Mouse (Mus musculus): ENCODE data around the gene Apoe.

DNA sequence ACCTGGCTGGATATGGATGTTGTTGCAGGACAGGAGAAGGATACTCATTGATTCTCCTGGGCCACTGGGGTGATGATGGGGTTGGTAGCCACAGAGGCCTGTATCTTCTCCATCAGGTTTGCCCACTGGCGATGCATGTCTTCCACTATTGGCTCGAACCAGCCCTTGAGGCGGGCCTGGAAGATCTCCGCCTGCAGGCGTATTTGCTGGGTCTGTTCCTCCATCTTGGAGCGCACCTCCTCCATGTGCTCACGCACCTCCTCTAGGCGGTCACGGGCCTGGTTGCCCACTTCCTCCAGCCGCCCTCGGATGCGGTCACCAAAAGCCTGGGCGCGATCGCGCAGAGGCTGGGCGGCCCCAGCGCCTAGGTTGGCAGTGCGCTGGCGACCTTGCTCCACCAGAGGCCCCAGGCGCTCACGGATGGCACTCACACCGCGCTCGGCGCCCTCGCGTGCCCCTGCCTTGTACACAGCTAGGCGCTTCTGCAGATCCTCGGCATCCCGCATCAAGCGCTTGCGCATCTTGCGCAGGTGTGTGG is 2.6 kb downstream of the Apoe start:
- TF ChIP-seq CTCF (IDR thresholded peaks at IDR 0.05; ENCODE audit: control insufficient read depth, insufficient read depth, insufficient read length), result no peak
- no peak for TF ChIP-seq FOSL1 (IDR thresholded peaks at IDR 0.05; ENCODE audit: insufficient read depth, low read length, poor library complexity, severe bottlenecking)
- TF ChIP-seq MAX (IDR thresholded peaks at IDR 0.05), result no peak
- TF ChIP-seq USF1 (IDR thresholded peaks at IDR 0.05; ENCODE audit: low read depth), result no peak

All from C2C12 (cell line).